Mouse (Mus musculus): ENCODE data around the gene Retreg1. TPM values are rescaled to one million over a fixed set of nuclear protein-coding genes. Genes with fewer than 3 reads are reported as not detected.

The Retreg1 gene
- total RNA-seq, 1 experiment: 7.1 TPM

DNA sequence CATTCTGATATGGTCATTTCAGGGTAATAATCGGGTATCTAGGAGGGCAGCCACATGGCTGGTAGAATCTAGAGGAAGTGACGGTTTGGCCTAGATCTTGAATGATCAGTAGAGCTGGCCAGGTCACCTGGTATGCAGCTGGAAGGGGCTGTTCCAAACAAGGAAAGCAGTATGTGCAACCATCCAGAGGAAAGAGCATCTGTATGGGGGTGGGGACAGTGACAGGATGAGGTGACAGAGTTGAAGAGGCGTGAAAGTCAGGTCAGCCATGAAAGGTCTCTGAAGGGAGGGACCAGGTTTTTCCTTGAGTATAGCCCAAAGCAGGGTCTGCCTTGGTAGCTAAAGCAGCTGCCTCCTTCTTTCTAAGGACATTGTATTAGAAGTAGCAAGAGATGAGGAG is 22.6 kb downstream of the Retreg1 start:
- in situ Hi-C loops (cut with MboI; ENCODE audit: low sequenced_read_pairs in 2 of 2, unreplicated experiment in 2 of 2): no loop called here
- H3K36me3 ChIP-seq (ENCODE audit: control insufficient read depth, insufficient read depth, low read length, poor library complexity, severe bottlenecking): no peaks in the 10 kb centered on the region
- no peak overlapping the region for H3K4me3 ChIP-seq (ENCODE audit: insufficient read depth in 1 of 2, low read depth in 1 of 2, low read length in 2 of 2, poor library complexity in 1 of 2, severe bottlenecking in 1 of 2)
- no peak for DNase-seq (ENCODE audit: low read depth, low spot score)
- TF ChIP-seq MAFK (IDR thresholded peaks at IDR 0.05; ENCODE audit: insufficient read depth, low read depth, low read length): no peak
- H3K9me3 ChIP-seq (ENCODE audit: control insufficient read depth, insufficient read depth, low read depth, low read length): no peaks in the 10 kb centered on the region
- H3K4me1 ChIP-seq (ENCODE audit: control insufficient read depth in 2 of 2, insufficient read depth in 2 of 2, low read length in 2 of 2, poor library complexity in 1 of 2): peaks cover 0 to 4% of the 10 kb centered on the region in 2 experiments; a peak in 1 of 4 replicates
- no peak overlapping the region for H3K27ac ChIP-seq (ENCODE audit: insufficient read depth, low read depth, low read length, poor library complexity, severe bottlenecking)
- H3K9ac ChIP-seq (ENCODE audit: insufficient read depth, low read depth, low read length, poor library complexity, severe bottlenecking): no peak overlapping the region

DNA sequence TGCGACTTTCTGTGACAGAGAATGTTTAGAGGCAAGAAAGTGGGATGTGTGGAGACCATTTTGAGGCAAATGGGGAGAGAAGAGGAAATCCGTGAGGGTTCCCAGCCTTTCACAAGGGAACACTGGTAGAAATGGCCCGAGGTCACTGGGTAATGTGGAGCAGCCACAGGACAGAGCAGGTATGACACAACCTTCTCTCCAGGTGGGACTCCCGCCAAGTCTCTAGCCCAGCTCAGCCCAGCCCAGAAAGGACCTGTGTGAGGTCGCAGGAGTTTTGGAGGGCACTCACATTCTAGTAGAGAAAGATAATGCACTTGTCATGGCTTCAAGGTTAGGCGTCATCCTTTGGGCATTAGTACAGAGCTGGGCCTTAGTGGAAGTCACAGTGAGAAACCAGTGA is 23.1 kb downstream of the Retreg1 start:
- H3K4me1 ChIP-seq (ENCODE audit: control insufficient read depth in 2 of 2, insufficient read depth in 2 of 2, low read length in 2 of 2, poor library complexity in 1 of 2): peaks cover 0 to 4% of the 10 kb centered on the region in 2 experiments; a peak in 1 of 4 replicates
- DNase-seq (ENCODE audit: low read depth, low spot score): no peak
- no peak overlapping the region for H3K4me3 ChIP-seq (ENCODE audit: insufficient read depth in 1 of 2, low read depth in 1 of 2, low read length in 2 of 2, poor library complexity in 1 of 2, severe bottlenecking in 1 of 2)
- H3K36me3 ChIP-seq (ENCODE audit: control insufficient read depth, insufficient read depth, low read length, poor library complexity, severe bottlenecking): no peaks in the 10 kb centered on the region
- no peaks in the 10 kb centered on the region for H3K9me3 ChIP-seq (ENCODE audit: control insufficient read depth, insufficient read depth, low read depth, low read length)
- no peak overlapping the region for H3K27ac ChIP-seq (ENCODE audit: insufficient read depth, low read depth, low read length, poor library complexity, severe bottlenecking)
- in situ Hi-C loops (cut with MboI; ENCODE audit: low sequenced_read_pairs in 2 of 2, unreplicated experiment in 2 of 2): no loop called here
- H3K9ac ChIP-seq (ENCODE audit: insufficient read depth, low read depth, low read length, poor library complexity, severe bottlenecking): no peak overlapping the region
- TF ChIP-seq ZNF384 (IDR thresholded peaks at IDR 0.05; ENCODE audit: low read depth, low read length) (no peak), CHD2 (IDR thresholded peaks at IDR 0.05; ENCODE audit: low read depth, low read length) (no peak), HCFC1 (IDR thresholded peaks at IDR 0.05; ENCODE audit: borderline replicate concordance, insufficient read depth, low read length) (no peak), MAFK (IDR thresholded peaks at IDR 0.05; ENCODE audit: insufficient read depth, low read depth, low read length) (no peak), ZC3H11A (IDR thresholded peaks at IDR 0.05; ENCODE audit: borderline replicate concordance, low read depth, low read length) (no peak)

DNA sequence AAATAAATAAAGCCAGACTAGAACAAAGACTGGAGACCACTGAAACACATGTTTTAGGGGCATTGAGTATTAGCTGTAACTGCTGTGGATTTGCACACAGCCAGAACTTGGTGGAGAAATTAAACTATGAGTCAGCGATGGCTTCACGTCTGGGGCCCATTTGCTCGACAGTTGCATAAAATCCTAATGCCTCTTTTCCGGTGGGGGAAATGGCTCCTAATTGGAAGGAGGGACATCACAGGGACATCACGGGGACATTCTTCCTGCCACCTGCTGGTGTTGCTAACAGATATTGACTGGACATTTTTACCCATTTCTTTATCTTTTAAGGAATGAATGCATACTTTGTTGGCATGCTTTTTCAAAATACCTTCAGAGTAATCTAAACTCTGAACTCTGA is 26.1 kb downstream of the Retreg1 start:
- Histone ChIP-seq H3K27ac (ENCODE audit: insufficient read depth, low read depth, low read length, poor library complexity, severe bottlenecking) (no peak overlapping the region), H3K9me3 (ENCODE audit: control insufficient read depth, insufficient read depth, low read depth, low read length) (no peaks in the 10 kb centered on the region), H3K4me3 (ENCODE audit: insufficient read depth in 1 of 2, low read depth in 1 of 2, low read length in 2 of 2, poor library complexity in 1 of 2, severe bottlenecking in 1 of 2) (no peak overlapping the region), H3K9ac (ENCODE audit: insufficient read depth, low read depth, low read length, poor library complexity, severe bottlenecking) (no peak overlapping the region), H3K4me1 (ENCODE audit: control insufficient read depth in 2 of 2, insufficient read depth in 2 of 2, low read length in 2 of 2, poor library complexity in 1 of 2) (no peaks in the 10 kb centered on the region), H3K36me3 (ENCODE audit: control insufficient read depth, insufficient read depth, low read length, poor library complexity, severe bottlenecking) (no peaks in the 10 kb centered on the region)
- in situ Hi-C loops (cut with MboI; ENCODE audit: low sequenced_read_pairs in 2 of 2, unreplicated experiment in 2 of 2): no loop called here
- TF ChIP-seq HCFC1 (IDR thresholded peaks at IDR 0.05; ENCODE audit: borderline replicate concordance, insufficient read depth, low read length) (no peak), MAFK (IDR thresholded peaks at IDR 0.05; ENCODE audit: insufficient read depth, low read depth, low read length) (no peak), CHD2 (IDR thresholded peaks at IDR 0.05; ENCODE audit: low read depth, low read length) (no peak), ZNF384 (IDR thresholded peaks at IDR 0.05; ENCODE audit: low read depth, low read length) (no peak), ZC3H11A (IDR thresholded peaks at IDR 0.05; ENCODE audit: borderline replicate concordance, low read depth, low read length) (no peak)
- no peak for DNase-seq (ENCODE audit: low read depth, low spot score)

DNA sequence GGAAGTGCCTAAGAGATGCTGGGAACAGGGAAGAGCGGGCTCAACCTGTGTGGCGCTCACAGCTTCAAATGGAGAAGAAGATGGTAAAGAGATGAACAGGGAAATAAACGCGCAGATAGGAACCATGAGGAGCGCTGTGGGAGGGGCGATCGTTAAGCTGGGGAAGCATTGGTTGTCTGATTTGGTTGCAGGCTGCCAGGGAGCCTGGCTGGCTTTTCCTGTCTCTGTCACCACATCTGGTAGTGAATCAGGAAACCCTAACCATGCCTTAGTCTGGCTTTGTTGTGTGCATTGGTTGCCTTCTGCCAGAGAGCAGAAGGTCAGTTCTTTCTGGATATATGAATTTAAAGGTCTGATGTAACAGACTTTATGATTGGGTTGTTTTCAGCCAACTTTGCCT is 28.5 kb downstream of the Retreg1 start:
- Histone ChIP-seq H3K36me3 (ENCODE audit: control insufficient read depth, insufficient read depth, low read length, poor library complexity, severe bottlenecking) (no peaks in the 10 kb centered on the region), H3K27ac (ENCODE audit: insufficient read depth, low read depth, low read length, poor library complexity, severe bottlenecking) (no peak overlapping the region), H3K9me3 (ENCODE audit: control insufficient read depth, insufficient read depth, low read depth, low read length) (no peaks in the 10 kb centered on the region), H3K4me3 (ENCODE audit: insufficient read depth in 1 of 2, low read depth in 1 of 2, low read length in 2 of 2, poor library complexity in 1 of 2, severe bottlenecking in 1 of 2) (no peak overlapping the region), H3K9ac (ENCODE audit: insufficient read depth, low read depth, low read length, poor library complexity, severe bottlenecking) (no peak overlapping the region), H3K4me1 (ENCODE audit: control insufficient read depth in 2 of 2, insufficient read depth in 2 of 2, low read length in 2 of 2, poor library complexity in 1 of 2) (peaks cover 0 to 5% of the 10 kb centered on the region in 2 experiments; a peak in 2 of 4 replicates)
- in situ Hi-C loops (cut with MboI; ENCODE audit: low sequenced_read_pairs in 2 of 2, unreplicated experiment in 2 of 2): no loop called here
- no peak for DNase-seq (ENCODE audit: low read depth, low spot score)
- no peak for TF ChIP-seq HCFC1 (IDR thresholded peaks at IDR 0.05; ENCODE audit: borderline replicate concordance, insufficient read depth, low read length)
- TF ChIP-seq MAFK (IDR thresholded peaks at IDR 0.05; ENCODE audit: insufficient read depth, low read depth, low read length): no peak
- TF ChIP-seq ZC3H11A (IDR thresholded peaks at IDR 0.05; ENCODE audit: borderline replicate concordance, low read depth, low read length): no peak
- TF ChIP-seq CHD2 (IDR thresholded peaks at IDR 0.05; ENCODE audit: low read depth, low read length): no peak
- TF ChIP-seq ZNF384 (IDR thresholded peaks at IDR 0.05; ENCODE audit: low read depth, low read length): no peak

DNA sequence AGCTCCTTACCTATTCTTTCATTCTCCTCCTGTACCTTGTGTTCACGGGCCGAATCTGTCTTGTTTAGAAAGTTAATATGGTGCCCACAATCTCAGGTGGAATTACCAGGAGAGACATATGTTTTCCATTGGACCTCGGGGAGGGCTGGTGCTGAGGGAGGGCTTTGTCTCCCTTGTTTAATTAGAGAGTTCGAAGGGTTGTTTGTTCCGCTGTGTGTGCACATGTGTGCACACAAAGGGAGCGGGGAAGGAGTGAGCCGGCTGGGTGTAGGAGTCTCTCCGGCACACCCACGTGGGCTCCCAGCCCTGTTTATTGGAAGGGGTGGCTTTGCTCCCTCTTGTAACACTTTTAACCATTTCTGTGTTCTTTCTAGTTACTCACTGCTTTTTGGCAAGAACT is 29.1 kb downstream of the Retreg1 start:
- Histone ChIP-seq H3K4me1 (ENCODE audit: control insufficient read depth in 2 of 2, insufficient read depth in 2 of 2, low read length in 2 of 2, poor library complexity in 1 of 2) (peaks cover 0 to 10% of the 10 kb centered on the region in 2 experiments; a peak in 2 of 4 replicates), H3K4me3 (ENCODE audit: insufficient read depth in 1 of 2, low read depth in 1 of 2, low read length in 2 of 2, poor library complexity in 1 of 2, severe bottlenecking in 1 of 2) (no peak overlapping the region), H3K9me3 (ENCODE audit: control insufficient read depth, insufficient read depth, low read depth, low read length) (no peaks in the 10 kb centered on the region), H3K36me3 (ENCODE audit: control insufficient read depth, insufficient read depth, low read length, poor library complexity, severe bottlenecking) (no peaks in the 10 kb centered on the region), H3K27ac (ENCODE audit: insufficient read depth, low read depth, low read length, poor library complexity, severe bottlenecking) (no peak overlapping the region), H3K9ac (ENCODE audit: insufficient read depth, low read depth, low read length, poor library complexity, severe bottlenecking) (no peak overlapping the region)
- no peak for TF ChIP-seq ZC3H11A (IDR thresholded peaks at IDR 0.05; ENCODE audit: borderline replicate concordance, low read depth, low read length)
- TF ChIP-seq CHD2 (IDR thresholded peaks at IDR 0.05; ENCODE audit: low read depth, low read length): no peak
- no peak for TF ChIP-seq MAFK (IDR thresholded peaks at IDR 0.05; ENCODE audit: insufficient read depth, low read depth, low read length)
- TF ChIP-seq HCFC1 (IDR thresholded peaks at IDR 0.05; ENCODE audit: borderline replicate concordance, insufficient read depth, low read length): no peak
- TF ChIP-seq ZNF384 (IDR thresholded peaks at IDR 0.05; ENCODE audit: low read depth, low read length): no peak
- in situ Hi-C loops (cut with MboI; ENCODE audit: low sequenced_read_pairs in 2 of 2, unreplicated experiment in 2 of 2): no loop called here
- DNase-seq (ENCODE audit: low read depth, low spot score): no peak
